Mouse (Mus musculus) midbrain, embryonic 16.5 days (tissue): Measurements from ENCODE around the gene AI661453. TPM values are rescaled to one million over a fixed set of nuclear protein-coding genes. Genes with fewer than 3 reads are reported as not detected.

Experiments used
- polyA plus RNA-seq: library from polyadenylated mRNA; unstranded; fragments of >200 nt; fragmentation: Nextera tagmentation; extraction: Ambion mirVana; gene quantifications from 2 replicates; pipeline ENCODE4 v1.2.1, GENCODE M21; 2015

Gene AI661453
- polyA plus RNA-seq, 1 experiment from 2014 or later = 0.09 TPM

Other genes with a start within 250 kb of the AI661453 start
- 63.6 and 67.6 TPM in 2 replicates for gene Mrps10, start 67.7 kb upstream of the AI661453 start, polyA plus RNA-seq
- 0.33 and 0.37 TPM in 2 replicates for gene Guca1b, start 51.2 kb upstream of the AI661453 start, polyA plus RNA-seq
- 0.29 and 0.50 TPM in 2 replicates for gene Guca1a, start 36.0 kb upstream of the AI661453 start, polyA plus RNA-seq
- 0.46 and 0.50 TPM in 2 replicates for gene 1700001C19Rik, start 761 bp downstream of the AI661453 start, polyA plus RNA-seq
- gene Taf8, start 65.7 kb downstream of the AI661453 start, polyA plus RNA-seq = 19.8 and 20.8 TPM in 2 replicates
- gene Ccnd3, start 68.4 kb downstream of the AI661453 start, polyA plus RNA-seq = 58.4 and 61.4 TPM in 2 replicates
- 38.6 and 40.7 TPM in 2 replicates for gene Bysl, start 174.9 kb downstream of the AI661453 start, polyA plus RNA-seq
- 47.0 and 47.7 TPM in 2 replicates for gene Med20, start 175.0 kb downstream of the AI661453 start, polyA plus RNA-seq
- gene Gm20517, start 175.0 kb downstream of the AI661453 start, polyA plus RNA-seq = 1.3 and 2.0 TPM in 2 replicates
- gene Usp49, start 194.1 kb downstream of the AI661453 start, polyA plus RNA-seq = 5.3 and 7.3 TPM in 2 replicates